Mouse (Mus musculus): ENCODE data around the gene Pdzd2. TPM values are rescaled to one million over a fixed set of nuclear protein-coding genes. Genes with fewer than 3 reads are reported as not detected.

Gene Pdzd2
- polyA plus RNA-seq, 1 experiment from 2014 or later: 9.1 TPM

DNA sequence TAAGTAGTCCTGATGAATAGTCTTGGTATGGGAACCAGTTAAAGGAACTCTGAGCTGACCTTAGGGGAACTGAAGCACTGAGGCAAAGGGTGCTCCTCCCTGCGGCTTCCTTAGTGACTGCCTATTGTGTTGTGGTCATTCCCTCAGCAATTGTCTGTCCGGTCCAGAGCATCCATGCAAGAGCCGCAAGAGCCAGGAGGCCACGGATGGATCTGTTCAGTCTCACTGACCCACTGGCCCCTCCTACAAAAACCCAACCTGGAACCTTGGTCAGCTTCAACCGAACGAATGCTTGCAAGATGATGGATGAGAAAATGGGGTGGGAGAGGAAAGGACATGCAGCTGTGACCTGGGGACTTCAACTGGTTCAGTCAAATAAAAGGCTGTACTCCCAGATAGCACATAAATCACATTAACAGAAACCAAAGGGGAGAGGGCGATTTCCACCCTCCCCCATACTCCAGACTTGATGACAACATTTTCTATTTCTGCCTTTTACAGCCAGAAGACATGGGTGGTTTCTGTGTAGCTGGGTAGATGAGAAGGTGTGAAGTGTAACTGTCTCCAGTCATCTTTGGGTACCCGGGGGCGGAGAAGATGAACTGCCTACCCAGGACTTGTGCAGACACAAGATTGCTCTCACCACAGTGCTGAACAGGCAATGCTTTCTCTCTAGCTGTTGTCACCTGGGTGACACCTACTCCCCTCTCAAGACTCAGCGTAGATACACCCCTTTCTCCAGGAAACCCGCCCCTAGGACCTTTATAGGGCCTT, 181.9 kb downstream of the Pdzd2 start:
- no peak for ATAC-seq (replicated peaks; ENCODE audit: low FRiP score)
- peaks cover 5% of the 10 kb centered on the region; the same call in 1 of the 2 replicates for H3K4me1 ChIP-seq (replicated peaks; ENCODE audit: control insufficient read depth, insufficient read depth, low read length)
- no peaks in the 10 kb centered on the region for H3K36me3 ChIP-seq (ENCODE audit: control insufficient read depth, insufficient read depth, low read length)
- H3K9me3 ChIP-seq (ENCODE audit: control insufficient read depth, low read length): no peaks in the 10 kb centered on the region
- no peak overlapping the region for H3K9ac ChIP-seq (ENCODE audit: low read depth, low read length)
- H3K27ac ChIP-seq (ENCODE audit: low read depth, low read length): no peak overlapping the region
- no peak for DNase-seq (ENCODE audit: low spot score)
- 76% methylated on average over 11 of the region's 11 CpGs for WGBS
- no peaks in the 10 kb centered on the region for H3K27me3 ChIP-seq (replicated peaks; ENCODE audit: control insufficient read depth, insufficient read depth, low read length)
- H3K4me3 ChIP-seq (ENCODE audit: low read depth, low read length): no peak overlapping the region
- no peak overlapping the region for H3K4me2 ChIP-seq

DNA sequence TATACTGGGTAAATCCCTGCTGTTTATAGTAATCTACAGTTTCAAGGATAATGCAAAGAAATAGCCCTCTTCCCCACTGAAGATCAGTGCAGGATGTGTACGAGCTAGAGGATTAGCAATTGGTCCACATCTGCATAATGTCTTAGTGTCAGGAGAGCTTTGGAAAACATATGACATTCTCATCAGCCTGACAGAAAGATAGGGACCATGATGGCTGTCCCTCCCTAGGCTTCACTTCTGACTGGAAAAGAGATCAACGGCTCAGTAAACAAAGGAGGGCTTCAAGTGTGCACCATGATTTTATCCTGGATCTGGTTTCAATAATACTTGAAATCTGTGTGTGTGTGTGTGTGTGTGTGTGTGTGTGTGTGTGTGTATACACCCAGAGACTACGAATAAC, 186.5 kb downstream of the Pdzd2 start:
- 66% methylated on average over 3 of the region's 3 CpGs for WGBS
- H3K27ac ChIP-seq (ENCODE audit: low read depth, low read length): no peak overlapping the region
- H3K4me2 ChIP-seq: no peak overlapping the region

DNA sequence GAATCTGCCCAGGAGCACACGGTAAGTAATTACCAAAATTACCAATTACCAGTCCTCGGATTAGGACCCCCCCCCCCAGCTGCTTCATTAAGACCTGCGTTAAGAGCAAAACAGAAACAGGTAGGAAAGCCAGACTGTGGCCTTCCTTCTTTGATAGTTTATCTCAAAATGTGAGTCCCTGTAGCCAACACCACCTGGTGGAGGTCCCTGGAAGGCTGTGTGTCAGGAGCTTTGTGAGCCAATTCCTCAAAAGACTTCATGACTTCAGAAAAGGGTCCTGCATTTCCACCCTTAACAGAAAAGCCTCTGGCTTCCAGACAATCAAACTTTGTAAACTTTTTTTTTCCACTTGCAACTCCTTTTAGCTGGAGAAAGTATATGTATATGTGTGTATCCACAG, 188.8 kb downstream of the Pdzd2 start:
- H3K27me3 ChIP-seq (replicated peaks; ENCODE audit: control insufficient read depth, insufficient read depth, low read length): peaks cover 9% of the 10 kb centered on the region
- DNase-seq (ENCODE audit: low spot score) (no peak), ATAC-seq (replicated peaks; ENCODE audit: low FRiP score) (no peak)
- H3K4me1 ChIP-seq (replicated peaks; ENCODE audit: control insufficient read depth, insufficient read depth, low read length): peaks cover 4% of the 10 kb centered on the region; the same call in 1 of the 2 replicates
- no peak overlapping the region for H3K9ac ChIP-seq (ENCODE audit: low read depth, low read length)
- no peak overlapping the region for H3K4me2 ChIP-seq
- 37% methylated on average over 3 of the region's 3 CpGs for WGBS
- no peaks in the 10 kb centered on the region for H3K9me3 ChIP-seq (ENCODE audit: control insufficient read depth, low read length)
- H3K4me3 ChIP-seq (ENCODE audit: low read depth, low read length): no peak overlapping the region
- H3K27ac ChIP-seq (ENCODE audit: low read depth, low read length): no peak overlapping the region
- no peaks in the 10 kb centered on the region for H3K36me3 ChIP-seq (ENCODE audit: control insufficient read depth, insufficient read depth, low read length)

More for the DNA sequence above, 186.5 kb downstream of the Pdzd2 start:
- peaks cover 4% of the 10 kb centered on the region; the same call in 1 of the 2 replicates for H3K4me1 ChIP-seq (replicated peaks; ENCODE audit: control insufficient read depth, insufficient read depth, low read length)
- H3K9ac ChIP-seq (ENCODE audit: low read depth, low read length): no peak overlapping the region
- no peak for ATAC-seq (replicated peaks; ENCODE audit: low FRiP score)
- peaks cover 9% of the 10 kb centered on the region for H3K27me3 ChIP-seq (replicated peaks; ENCODE audit: control insufficient read depth, insufficient read depth, low read length)
- H3K4me3 ChIP-seq (ENCODE audit: low read depth, low read length): no peak overlapping the region
- no peaks in the 10 kb centered on the region for H3K36me3 ChIP-seq (ENCODE audit: control insufficient read depth, insufficient read depth, low read length)
- DNase-seq (ENCODE audit: low spot score): no peak
- H3K9me3 ChIP-seq (ENCODE audit: control insufficient read depth, low read length): no peaks in the 10 kb centered on the region

DNA sequence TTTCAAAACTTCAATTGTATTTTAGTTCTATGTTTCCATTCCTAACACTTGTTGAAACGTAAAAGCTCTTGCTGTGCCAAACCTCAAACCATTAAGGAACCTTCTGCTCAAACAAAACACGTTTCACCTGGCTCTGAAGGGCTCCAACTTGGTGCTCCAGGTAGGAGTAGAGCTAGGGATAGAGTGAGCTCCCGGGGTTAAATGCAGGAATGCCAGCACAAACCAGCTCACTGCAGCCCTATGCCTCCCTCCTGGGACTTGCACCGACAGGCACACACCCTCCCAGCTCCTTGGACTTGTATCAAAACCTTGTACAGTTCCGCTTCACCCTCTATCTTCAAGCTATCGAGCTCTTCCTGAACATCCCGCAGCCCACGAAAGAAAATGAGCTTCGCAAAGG, 189.3 kb downstream of the Pdzd2 start:
- H3K9ac ChIP-seq (ENCODE audit: low read depth, low read length): no peak overlapping the region
- no peaks in the 10 kb centered on the region for H3K9me3 ChIP-seq (ENCODE audit: control insufficient read depth, low read length)
- ATAC-seq (replicated peaks; ENCODE audit: low FRiP score) (no peak), DNase-seq (ENCODE audit: low spot score) (no peak)
- H3K36me3 ChIP-seq (ENCODE audit: control insufficient read depth, insufficient read depth, low read length): no peaks in the 10 kb centered on the region
- H3K4me2 ChIP-seq: no peak overlapping the region; the same call in 1 of the 2 replicates
- H3K27ac ChIP-seq (ENCODE audit: low read depth, low read length): no peak overlapping the region
- H3K4me1 ChIP-seq (replicated peaks; ENCODE audit: control insufficient read depth, insufficient read depth, low read length): peaks cover 4% of the 10 kb centered on the region; the same call in 1 of the 2 replicates
- H3K27me3 ChIP-seq (replicated peaks; ENCODE audit: control insufficient read depth, insufficient read depth, low read length): peaks cover 9% of the 10 kb centered on the region
- 36% methylated on average over 9 of the region's 9 CpGs for WGBS
- no peak overlapping the region for H3K4me3 ChIP-seq (ENCODE audit: low read depth, low read length)

DNA sequence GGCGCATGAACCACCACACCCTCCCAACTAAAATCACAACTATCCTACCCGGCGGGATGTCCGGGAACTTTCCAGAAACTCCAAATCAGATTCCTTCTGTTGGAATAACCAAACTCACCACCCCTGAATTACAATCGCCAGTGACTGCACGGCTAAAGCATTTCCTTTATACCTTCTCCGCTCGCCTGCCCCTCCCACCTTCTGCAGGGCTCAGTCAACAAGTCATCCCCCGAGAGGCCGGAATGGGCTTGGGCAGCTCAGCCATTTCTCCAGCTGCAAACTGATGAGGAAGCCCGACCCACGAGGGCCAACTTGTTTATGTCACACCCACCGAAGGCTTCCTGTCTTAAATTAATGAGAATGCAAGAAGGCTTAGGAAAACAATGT, 189.8 kb downstream of the Pdzd2 start:
- H3K9ac ChIP-seq (ENCODE audit: low read depth, low read length): peak overlapping the region; percentile 55; the same call in 1 of the 2 replicates
- peak overlapping the region; percentile 91 for H3K4me2 ChIP-seq
- H3K27me3 ChIP-seq (replicated peaks; ENCODE audit: control insufficient read depth, insufficient read depth, low read length): peaks cover 9% of the 10 kb centered on the region
- H3K9me3 ChIP-seq (ENCODE audit: control insufficient read depth, low read length): no peaks in the 10 kb centered on the region
- H3K27ac ChIP-seq (ENCODE audit: low read depth, low read length): no peak overlapping the region
- DNase-seq (ENCODE audit: low spot score): peak; percentile 39
- peaks cover 4% of the 10 kb centered on the region; the same call in 1 of the 2 replicates for H3K4me1 ChIP-seq (replicated peaks; ENCODE audit: control insufficient read depth, insufficient read depth, low read length)
- H3K36me3 ChIP-seq (ENCODE audit: control insufficient read depth, insufficient read depth, low read length): no peaks in the 10 kb centered on the region
- 2% methylated on average over 13 of the region's 13 CpGs for WGBS
- H3K4me3 ChIP-seq (ENCODE audit: low read depth, low read length): peak overlapping the region; percentile 55
- no peak for ATAC-seq (replicated peaks; ENCODE audit: low FRiP score)

DNA sequence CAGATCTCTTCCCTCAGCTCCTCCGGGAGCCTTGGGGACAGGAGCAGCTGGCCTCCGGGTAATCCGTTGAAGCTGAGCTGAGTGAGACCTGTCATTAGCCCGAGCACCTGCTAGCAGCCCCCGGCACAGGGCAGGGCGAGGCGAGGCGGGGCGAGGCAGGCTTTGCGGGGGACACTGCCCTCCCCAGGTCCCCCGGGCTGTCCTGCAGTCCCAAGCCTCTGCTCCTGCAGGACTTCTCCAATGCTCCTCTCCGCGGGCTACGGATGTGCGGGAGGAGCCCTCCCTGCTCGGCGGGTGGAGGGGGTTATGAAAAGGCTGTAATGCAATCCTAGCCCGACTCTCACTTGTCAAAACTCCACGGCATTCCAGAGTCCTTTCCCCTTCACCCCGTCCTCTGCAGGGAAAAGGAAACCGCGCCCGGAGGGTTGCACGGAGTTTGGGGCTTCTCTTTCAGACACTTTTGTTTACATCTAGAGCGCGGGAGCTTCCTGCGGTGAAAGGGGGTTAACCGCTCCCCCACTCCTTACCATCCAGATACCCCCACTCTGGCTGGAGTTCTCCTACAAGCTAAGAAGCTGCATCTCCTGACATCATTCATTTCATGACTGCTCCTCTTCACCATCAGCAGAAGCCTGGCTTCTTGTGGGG, 190.3 kb downstream of the Pdzd2 start:
- peak; percentile 49; the same call in 1 of the 2 replicates for ATAC-seq (replicated peaks; ENCODE audit: low FRiP score)
- Histone ChIP-seq H3K4me3 (ENCODE audit: low read depth, low read length) (peak overlapping the region; percentile 55), H3K4me1 (replicated peaks; ENCODE audit: control insufficient read depth, insufficient read depth, low read length) (peaks cover 4% of the 10 kb centered on the region; the same call in 1 of the 2 replicates), H3K27ac (ENCODE audit: low read depth, low read length) (no peak overlapping the region), H3K27me3 (replicated peaks; ENCODE audit: control insufficient read depth, insufficient read depth, low read length) (peaks cover 9% of the 10 kb centered on the region), H3K9me3 (ENCODE audit: control insufficient read depth, low read length) (no peaks in the 10 kb centered on the region), H3K9ac (ENCODE audit: low read depth, low read length) (peak overlapping the region; percentile 55), H3K4me2 (peak overlapping the region; percentile 91), H3K36me3 (ENCODE audit: control insufficient read depth, insufficient read depth, low read length) (no peaks in the 10 kb centered on the region)
- DNase-seq (ENCODE audit: low spot score): peak; percentile 51
- WGBS: under 1% methylated on average over 28 of the region's 28 CpGs

DNA sequence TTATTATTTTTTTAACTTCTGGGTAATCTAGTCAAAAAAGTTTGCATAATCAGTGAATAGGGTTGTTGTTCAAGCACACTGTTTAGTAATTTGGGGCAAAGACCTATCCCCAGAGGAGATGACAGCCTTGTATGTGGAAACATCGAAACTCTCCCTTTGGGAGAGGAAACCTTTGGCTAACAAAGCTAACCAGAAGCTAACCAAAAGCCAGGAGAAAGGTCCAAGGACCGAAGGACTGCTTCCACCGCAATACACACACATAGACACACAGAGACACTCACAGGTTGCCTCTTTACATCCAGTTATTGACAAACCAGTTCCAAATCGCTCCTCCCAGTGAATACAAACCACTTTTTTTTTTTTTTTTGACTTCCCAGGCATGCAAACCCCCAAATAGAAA, 191.0 kb downstream of the Pdzd2 start:
- 39% methylated on average over 4 of the region's 4 CpGs for WGBS
- ATAC-seq (replicated peaks; ENCODE audit: low FRiP score) (no peak), DNase-seq (ENCODE audit: low spot score) (no peak)
- H3K9me3 ChIP-seq (ENCODE audit: control insufficient read depth, low read length): no peaks in the 10 kb centered on the region
- H3K27me3 ChIP-seq (replicated peaks; ENCODE audit: control insufficient read depth, insufficient read depth, low read length): peaks cover 9% of the 10 kb centered on the region
- H3K27ac ChIP-seq (ENCODE audit: low read depth, low read length): no peak overlapping the region
- no peak overlapping the region for H3K9ac ChIP-seq (ENCODE audit: low read depth, low read length)
- peak overlapping the region; percentile 91 for H3K4me2 ChIP-seq
- H3K36me3 ChIP-seq (ENCODE audit: control insufficient read depth, insufficient read depth, low read length): no peaks in the 10 kb centered on the region
- H3K4me1 ChIP-seq (replicated peaks; ENCODE audit: control insufficient read depth, insufficient read depth, low read length): peaks cover 4% of the 10 kb centered on the region; the same call in 1 of the 2 replicates
- H3K4me3 ChIP-seq (ENCODE audit: low read depth, low read length): peak overlapping the region; percentile 55

DNA sequence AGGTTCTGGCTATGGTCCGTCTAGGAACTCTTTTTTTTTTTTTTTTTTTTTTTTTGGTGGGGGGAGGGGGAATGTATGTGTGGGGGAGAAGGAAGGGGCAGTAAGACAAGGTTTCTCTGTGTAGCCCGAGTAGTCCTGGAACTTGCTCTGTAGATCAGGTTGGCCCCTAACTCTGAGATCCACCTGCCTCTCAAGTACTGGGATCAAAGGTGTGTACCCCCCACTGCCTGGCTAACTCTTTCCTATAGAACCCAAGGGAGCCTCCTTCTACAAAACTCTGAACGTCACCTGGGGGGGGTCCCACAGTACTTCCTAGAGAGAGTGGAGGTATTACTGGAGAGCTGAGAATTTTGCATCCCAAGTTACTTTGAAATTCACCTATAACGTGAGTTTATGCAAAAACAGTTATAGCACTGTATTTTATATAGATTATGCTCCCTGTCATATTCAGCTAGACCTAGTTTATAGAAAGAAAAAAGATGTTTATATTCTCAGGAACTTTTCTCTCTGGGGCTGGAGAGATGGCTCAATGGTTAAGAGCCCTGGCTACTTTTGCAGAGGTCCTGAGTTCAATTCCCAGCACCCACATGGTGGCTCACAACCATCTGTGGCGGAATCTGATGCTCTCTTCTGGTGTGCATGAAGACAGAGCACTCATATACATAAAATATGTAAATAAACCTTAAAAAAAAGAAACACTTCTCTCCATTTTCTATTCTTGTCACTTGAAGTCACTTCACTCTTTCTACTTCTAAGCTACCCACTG, 191.9 kb downstream of the Pdzd2 start:
- no peaks in the 10 kb centered on the region for H3K36me3 ChIP-seq (ENCODE audit: control insufficient read depth, insufficient read depth, low read length)
- WGBS: 63% methylated on average over 5 of the region's 5 CpGs
- ATAC-seq (replicated peaks; ENCODE audit: low FRiP score) (no peak), DNase-seq (ENCODE audit: low spot score) (no peak)
- H3K4me1 ChIP-seq (replicated peaks; ENCODE audit: control insufficient read depth, insufficient read depth, low read length): peaks cover 4% of the 10 kb centered on the region; the same call in 1 of the 2 replicates
- H3K4me3 ChIP-seq (ENCODE audit: low read depth, low read length): no peak overlapping the region
- no peak overlapping the region for H3K27ac ChIP-seq (ENCODE audit: low read depth, low read length)
- H3K27me3 ChIP-seq (replicated peaks; ENCODE audit: control insufficient read depth, insufficient read depth, low read length): peaks cover 9% of the 10 kb centered on the region
- H3K9ac ChIP-seq (ENCODE audit: low read depth, low read length): no peak overlapping the region
- no peak overlapping the region for H3K4me2 ChIP-seq
- no peaks in the 10 kb centered on the region for H3K9me3 ChIP-seq (ENCODE audit: control insufficient read depth, low read length)

Measured in liver, embryonic 11.5 days (tissue).